Mouse (Mus musculus) liver, embryonic 14.5 days (tissue): Measurements from ENCODE around the gene Clip1.

Experiments
- CTCF ChIP-seq: IDR thresholded peaks from 2 replicates; pipeline ENCODE4 v1.5.1; 2016; ENCODE audit warnings: antibody characterized with exemption, low read depth, control low read depth
- EP300 ChIP-seq: IDR thresholded peaks from 2 replicates; pipeline ENCODE4 v1.6.1; 2016; ENCODE audit warnings: antibody characterized with exemption, low read depth

- TF ChIP-seq CTCF (no peak), EP300 (no peak)
Observed at GRCm38 (mm10) chr5:123665956-123666355, 18.5 kb downstream of the Clip1 start.
